Mouse (Mus musculus) erythroid progenitor cell, adult 5-6 weeks (primary cell): ENCODE data around the gene Gpr142. TPM values are rescaled to one million over a fixed set of nuclear protein-coding genes. Genes with fewer than 3 reads are reported as not detected.

Source experiments
- ATAC-seq: replicated peaks from 2 replicates; pipeline ENCODE4 v1.8.0; 2016; ENCODE audit warnings: moderate number of reproducible peaks, mild to moderate bottlenecking, moderate TSS enrichment, inconsistent platforms; ENCODE audit not compliant: poor library complexity, low FRiP score, severe bottlenecking
- total RNA-seq, 2 experiments: library from RNA; stranded (forward) in 1 of 2; stranded (reverse) in 1 of 2; fragments of 150-400 nt in 1 of 2; fragments of 186-747, 209-891 nt in 1 of 2; gene quantifications; 2 replicates each; pipeline versions ENCODE4 v1.2.3 to v1.2.4; 2015 to 2017; ENCODE audit warnings: low replicate concordance in 2 of 2

Gene Gpr142
- total RNA-seq (2015; ENCODE audit: low replicate concordance), result not detected in 2 replicates
- not detected in 2 replicates for total RNA-seq (2017; ENCODE audit: low replicate concordance)

GRCm38 (mm10) chr11:114798624-114799023, at the start of gene Gpr142:
Gpr142 (plus strand) TSS chr11:114798924.
- ATAC-seq, result no peak

GRCm38 (mm10) chr11:114764820-114765818, 33.6 kb upstream of the Gpr142 start, which contains the start of gene Kif19a:
Kif19a (plus strand) TSS chr11:114765388.
- no peak for ATAC-seq

- ATAC-seq, result no peak
Measured at GRCm38 (mm10) chr11:114769911-114770310, 28.8 kb upstream of the Gpr142 start.

- no peak for ATAC-seq
Measured at GRCm38 (mm10) chr11:114771896-114772295, 26.8 kb upstream of the Gpr142 start.

GRCm38 (mm10) chr11:114780076-114780475, 18.6 kb upstream of the Gpr142 start:
- no peak for ATAC-seq

- ATAC-seq, result no peak
Measured at GRCm38 (mm10) chr11:114785892-114786291, 12.8 kb upstream of the Gpr142 start.

GRCm38 (mm10) chr11:114786326-114786725, 12.4 kb upstream of the Gpr142 start:
- ATAC-seq, result no peak

GRCm38 (mm10) chr11:114787611-114788010, 11.1 kb upstream of the Gpr142 start:
- ATAC-seq, result no peak

- no peak for ATAC-seq
Measured at GRCm38 (mm10) chr11:114789061-114789714, 9.5 kb upstream of the Gpr142 start.

GRCm38 (mm10) chr11:114789716-114790115, 9.0 kb upstream of the Gpr142 start:
- ATAC-seq, result no peak

- ATAC-seq, result no peak
Measured at GRCm38 (mm10) chr11:114790171-114790570, 8.6 kb upstream of the Gpr142 start.

GRCm38 (mm10) chr11:114790841-114791240, 7.9 kb upstream of the Gpr142 start:
- ATAC-seq, result no peak

GRCm38 (mm10) chr11:114791351-114791889, 7.3 kb upstream of the Gpr142 start:
- no peak for ATAC-seq

- no peak for ATAC-seq
Measured at GRCm38 (mm10) chr11:114791891-114792411, 6.8 kb upstream of the Gpr142 start.

- ATAC-seq, result no peak
Measured at GRCm38 (mm10) chr11:114792931-114793494, 5.7 kb upstream of the Gpr142 start.

GRCm38 (mm10) chr11:114793868-114794545, 4.7 kb upstream of the Gpr142 start:
- ATAC-seq, result no peak

GRCm38 (mm10) chr11:114794691-114795090, 4.0 kb upstream of the Gpr142 start:
- no peak for ATAC-seq

- ATAC-seq, result no peak
Measured at GRCm38 (mm10) chr11:114795231-114795746, 3.4 kb upstream of the Gpr142 start.

- no peak for ATAC-seq
Measured at GRCm38 (mm10) chr11:114795848-114796322, 2.8 kb upstream of the Gpr142 start, which contains the start of gene Btbd17. Btbd17 (minus strand) TSS chr11:114795945.
